Mouse (Mus musculus): ENCODE results near the gene Tdg.

Gene Tdg

DNA sequence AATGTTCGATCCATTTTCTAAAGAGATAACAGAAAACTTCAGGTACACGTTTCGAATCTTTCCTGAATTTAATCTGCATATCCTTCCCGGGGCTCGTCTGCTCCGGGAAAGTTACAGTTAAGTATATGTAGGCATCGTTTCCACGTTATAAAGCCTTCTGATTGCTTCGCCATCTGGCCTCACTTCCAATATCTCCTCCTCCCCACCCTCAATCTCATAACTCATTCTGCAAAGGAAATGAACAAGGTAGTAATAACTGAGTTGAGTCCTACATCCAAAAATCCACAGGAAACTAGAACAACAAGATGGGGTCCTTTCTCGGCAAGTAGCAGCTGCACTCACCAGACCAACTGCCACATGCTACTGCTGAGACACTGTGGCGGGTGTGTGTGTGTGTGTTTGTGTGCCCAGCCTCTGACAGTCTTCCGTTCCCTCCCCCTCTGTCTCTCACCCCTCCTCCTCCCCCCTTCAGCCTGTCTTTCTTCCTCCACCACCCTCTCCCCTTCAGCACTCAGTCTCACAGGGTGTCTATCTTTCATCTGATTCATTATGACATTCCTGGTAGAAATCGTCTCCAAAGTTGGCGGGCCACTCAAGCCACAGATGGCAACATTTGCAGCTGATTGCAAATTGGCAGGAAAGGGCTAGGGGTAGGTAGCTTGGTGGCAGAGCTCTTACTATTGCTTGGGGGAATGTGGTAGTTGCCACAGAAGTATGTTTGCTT is 32.8 kb downstream of the Tdg start:
- in situ Hi-C loops (cut with MboI, MseI) = no loop called here

DNA sequence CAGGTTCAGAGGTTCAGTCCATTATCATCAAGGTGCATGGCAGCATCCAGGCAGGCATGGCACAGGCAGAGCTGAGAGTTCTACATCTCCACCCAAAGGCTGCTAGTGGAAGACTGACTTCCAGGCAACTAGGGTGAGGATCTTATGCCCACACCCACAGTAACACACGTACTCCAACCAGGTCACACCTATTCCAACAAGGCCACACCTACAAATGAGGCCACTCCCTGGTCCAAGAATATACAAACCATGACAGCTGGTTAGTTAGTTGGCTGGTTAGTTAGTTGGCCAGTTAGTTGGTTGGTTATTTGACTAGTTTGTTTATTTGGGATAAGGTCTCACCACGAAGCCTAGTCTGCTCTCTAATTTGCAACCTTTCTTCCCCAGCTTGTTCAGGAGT is 33.7 kb downstream of the Tdg start:
- in situ Hi-C loops (cut with MboI, MseI) = no loop called here

DNA sequence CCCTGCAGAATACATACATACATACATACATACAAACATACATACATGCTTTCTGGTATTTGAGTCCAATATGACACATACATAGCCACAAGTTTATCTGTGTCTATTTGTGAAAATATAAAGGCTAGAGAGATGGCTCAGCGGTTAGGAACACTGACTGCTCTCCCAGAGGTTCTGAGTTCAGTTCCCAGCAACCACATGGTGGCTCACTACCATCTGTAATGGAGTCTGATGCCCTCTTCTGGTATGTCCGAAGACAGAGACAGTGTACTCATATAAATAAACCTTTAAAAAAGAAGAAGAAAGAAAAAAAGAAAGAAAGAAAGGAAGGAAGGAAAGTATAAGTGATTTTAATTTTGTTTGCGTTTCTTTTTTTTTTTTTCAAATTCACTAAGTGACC is 36.3 kb downstream of the Tdg start:
- in situ Hi-C loops (cut with MboI, MseI) = no loop called here

- in situ Hi-C loops (cut with MboI, MseI) = no loop called here
Measured at GRCm38 (mm10) chr10:82666436-82667234, 37.0 kb downstream of the Tdg start.

- in situ Hi-C loops (cut with MboI, MseI) = no loop called here
Measured at GRCm38 (mm10) chr10:82670205-82670604, 40.6 kb downstream of the Tdg start.

DNA sequence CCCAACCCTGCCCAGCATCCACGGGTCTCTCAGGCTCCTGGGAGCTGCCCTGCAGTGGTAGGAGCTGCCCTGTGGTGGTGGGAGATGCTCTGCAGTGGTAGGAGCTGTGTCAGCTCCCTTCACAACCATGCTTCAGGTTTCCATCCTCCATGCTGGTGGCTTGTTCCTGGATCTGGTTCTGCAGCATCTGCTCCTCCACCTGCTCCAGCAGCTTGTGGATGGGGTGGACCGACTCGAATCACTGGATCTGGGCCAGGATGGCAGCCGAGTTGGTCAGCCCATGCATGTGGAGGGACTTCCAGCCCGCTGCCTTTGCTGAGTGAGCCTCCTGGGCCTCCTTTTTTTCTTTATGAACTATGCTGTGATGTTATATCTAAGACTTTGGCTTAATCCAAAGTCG is 47.3 kb downstream of the Tdg start:
- in situ Hi-C loops (cut with MboI, MseI) = no loop called here

DNA sequence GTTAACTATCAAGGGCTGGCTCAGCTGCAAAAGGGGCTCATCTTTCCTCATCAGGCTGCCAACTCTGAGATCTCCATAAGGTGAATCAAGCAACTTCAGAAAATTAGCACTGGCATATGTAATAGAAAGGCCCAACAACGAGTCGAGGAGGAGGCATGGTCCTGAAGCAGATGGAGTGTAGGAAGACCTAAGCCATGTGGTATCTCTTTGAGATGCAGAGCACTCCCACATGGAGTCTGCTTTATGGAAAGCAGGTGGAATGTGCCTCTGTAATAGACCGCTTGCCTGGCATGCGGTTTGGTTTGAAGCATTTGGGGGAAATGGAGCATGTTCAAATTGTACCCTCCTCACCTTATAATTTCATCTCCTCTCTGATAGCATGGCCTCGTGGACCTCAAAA is 51.1 kb downstream of the Tdg start:
- in situ Hi-C loops (cut with MboI, MseI) = loop anchor here (5.0 kb wide), 1 partner anchor 83 kb away; no protein-coding TSS in a partner anchor

DNA sequence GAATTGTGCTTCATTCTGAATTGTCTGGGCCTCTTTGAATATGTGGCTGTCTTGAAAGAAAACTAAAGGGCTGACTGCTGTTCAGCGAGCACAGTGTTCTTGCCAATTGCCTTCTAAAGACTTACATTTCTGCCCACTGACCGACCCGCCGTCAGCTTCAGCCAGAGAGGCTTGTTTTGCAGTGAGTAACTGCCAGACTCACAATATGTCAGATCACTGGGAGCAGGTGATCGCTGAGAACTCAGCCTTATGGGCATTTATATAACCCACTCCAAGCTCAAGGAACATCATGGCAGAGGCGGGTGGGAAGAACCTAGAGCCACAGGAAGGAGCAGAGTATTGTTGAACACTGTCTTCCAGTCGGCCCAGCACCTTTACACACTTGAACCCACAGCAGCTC is 52.0 kb downstream of the Tdg start:
- in situ Hi-C loops (cut with MboI, MseI) = loop anchor here (5.0 kb wide), 1 partner anchor 84 kb away; no protein-coding TSS in a partner anchor

DNA sequence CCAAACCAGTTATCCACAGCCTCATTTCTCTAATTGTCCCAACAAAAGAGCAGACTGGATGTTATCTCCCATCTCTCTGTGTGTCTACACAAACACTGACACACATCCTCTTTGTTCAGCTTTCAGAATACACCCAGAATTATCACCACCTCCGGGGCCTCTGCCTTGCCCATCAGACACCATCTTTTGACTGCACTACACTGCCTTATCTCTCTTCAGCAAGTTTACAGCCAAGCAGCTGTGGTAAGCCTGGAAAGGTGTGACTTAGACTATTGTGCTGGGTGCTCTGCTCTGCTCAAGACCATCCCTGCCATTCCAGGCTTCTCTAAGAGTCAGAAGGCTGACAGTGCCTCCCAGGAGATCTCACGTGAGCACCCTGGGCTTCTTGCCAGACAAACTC is 55.8 kb downstream of the Tdg start:
- in situ Hi-C loops (cut with MboI, MseI) = no loop called here

GRCm38 (mm10) chr10:82689681-82690211 is 60.1 kb downstream of the Tdg start:
- in situ Hi-C loops (cut with MboI, MseI) = loop anchor here (10.0 kb wide), 1 partner anchor 1105 kb away; no protein-coding TSS in a partner anchor

DNA sequence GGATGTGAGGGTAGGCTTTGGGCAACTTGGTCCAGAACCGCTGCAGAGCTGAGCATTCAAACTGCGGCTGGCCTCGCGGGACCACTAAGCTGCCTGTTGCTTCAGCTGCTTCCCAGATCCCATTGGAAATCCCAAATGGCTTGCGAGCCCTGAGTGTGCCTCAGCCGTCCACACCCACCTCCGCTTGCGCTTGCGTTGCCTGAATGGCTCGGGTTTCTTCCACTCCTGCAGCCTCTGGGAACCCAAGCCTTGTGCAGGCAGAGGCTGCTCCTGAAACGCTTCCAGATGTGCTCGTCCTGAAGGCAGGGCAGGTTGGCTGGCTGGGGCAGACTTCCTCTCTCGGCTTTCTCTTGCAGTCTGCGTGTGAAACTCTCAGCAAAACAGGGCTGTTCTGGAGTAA is 60.9 kb downstream of the Tdg start, which contains the start of gene Glt8d2:
Gene Glt8d2, minus strand, starts transcription at position 157 of the 400 bp plus-strand sequence.
- in situ Hi-C loops (cut with MboI, MseI) = loop anchor here (10.0 kb wide), 1 partner anchor 1106 kb away; no protein-coding TSS in a partner anchor

GRCm38 (mm10) chr10:82695956-82696355 is 66.3 kb downstream of the Tdg start, which contains the start of gene Hcfc2:
TSS of gene Hcfc2 (plus strand) at chr10:82696160.
- in situ Hi-C loops (cut with MboI, MseI) = loop anchor here (10.0 kb wide), 1 partner anchor 1111 kb away; no protein-coding TSS in a partner anchor

GRCm38 (mm10) chr10:82696453-82697079 is 66.9 kb downstream of the Tdg start:
- in situ Hi-C loops (cut with MboI, MseI) = loop anchor here (10.0 kb wide), 1 partner anchor 1112 kb away; no protein-coding TSS in a partner anchor

GRCm38 (mm10) chr10:82697305-82697898 is 67.8 kb downstream of the Tdg start:
- in situ Hi-C loops (cut with MboI, MseI) = loop anchor here (10.0 kb wide), 1 partner anchor 1113 kb away; no protein-coding TSS in a partner anchor

DNA sequence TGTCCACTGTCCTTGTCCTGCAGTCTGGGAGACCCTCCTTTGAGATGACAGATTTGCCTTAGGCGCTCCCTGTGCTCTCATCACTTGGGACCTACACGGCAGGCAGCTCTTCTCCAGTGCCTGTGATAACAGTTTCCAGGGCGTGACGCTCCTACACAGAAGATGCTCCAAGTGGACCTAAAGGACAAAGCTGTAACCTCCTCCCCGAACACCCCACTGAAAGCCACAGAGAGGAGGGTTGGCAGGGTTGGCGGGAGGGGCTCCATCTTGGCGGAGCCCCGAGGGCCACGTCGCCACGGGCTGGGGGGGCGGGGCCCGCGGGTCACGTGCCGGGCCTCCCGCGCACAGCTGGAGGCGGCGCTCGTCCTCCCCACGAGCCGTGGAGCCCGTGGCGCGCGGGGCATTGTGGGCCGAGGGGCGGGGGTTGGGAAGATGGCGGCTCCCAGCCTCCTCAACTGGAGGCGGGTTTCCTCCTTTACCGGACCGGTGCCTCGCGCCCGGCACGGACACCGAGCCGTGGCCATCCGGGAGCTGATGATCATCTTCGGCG is 69.2 kb downstream of the Tdg start:
- in situ Hi-C loops (cut with MboI, MseI) = loop anchor here (10.0 kb wide), 1 partner anchor 1114 kb away; no protein-coding TSS in a partner anchor

GRCm38 (mm10) chr10:82699296-82699941 is 69.8 kb downstream of the Tdg start:
- in situ Hi-C loops (cut with MboI, MseI) = loop anchor here (10.0 kb wide), 1 partner anchor 1115 kb away; no protein-coding TSS in a partner anchor
